Mouse (Mus musculus) adrenal gland, postnatal 36 days (tissue): Measurements from ENCODE around the gene Cstf1. TPM values are rescaled to one million over a fixed set of nuclear protein-coding genes. Genes with fewer than 3 reads are reported as not detected.

Experiments used
- DNase-seq, 2 experiments: peaks; one replicate each; pipeline ENCODE4 v3.0.0; 2021; ENCODE audit warnings: mixed read lengths in 1 of 2
- long read RNA-seq, 2 experiments: library from polyadenylated mRNA; stranded (forward); transcript quantifications; one replicate each; pipeline ENCODE4 v2.0.0; 2021; ENCODE audit warnings: borderline sequencing depth in 2 of 2
- total RNA-seq, 2 experiments: library from RNA; stranded (reverse); gene quantifications; 2 replicates each; pipeline ENCODE4 v1.2.3; 2021

Gene Cstf1
- total RNA-seq: 10 to 100 TPM; 32.4 to 35.2 TPM
- long read RNA-seq, experiment 1, transcript Cstf1-201 (6 exons, 3,451 nt): major isoform, 20 of 39 reads
- long read RNA-seq, experiment 1, partial matches to known transcripts: 4 of 39 reads
- long read RNA-seq, experiment 1, other reads (novel, unspliced or antisense): 15 of 39 reads
- long read RNA-seq, experiment 2, transcript Cstf1-201 (6 exons, 3,451 nt): major isoform, 9 of 17 reads
- long read RNA-seq, experiment 2, partial matches to known transcripts: 4 of 17 reads
- long read RNA-seq, experiment 2, other reads (novel, unspliced or antisense): 4 of 17 reads

DNA sequence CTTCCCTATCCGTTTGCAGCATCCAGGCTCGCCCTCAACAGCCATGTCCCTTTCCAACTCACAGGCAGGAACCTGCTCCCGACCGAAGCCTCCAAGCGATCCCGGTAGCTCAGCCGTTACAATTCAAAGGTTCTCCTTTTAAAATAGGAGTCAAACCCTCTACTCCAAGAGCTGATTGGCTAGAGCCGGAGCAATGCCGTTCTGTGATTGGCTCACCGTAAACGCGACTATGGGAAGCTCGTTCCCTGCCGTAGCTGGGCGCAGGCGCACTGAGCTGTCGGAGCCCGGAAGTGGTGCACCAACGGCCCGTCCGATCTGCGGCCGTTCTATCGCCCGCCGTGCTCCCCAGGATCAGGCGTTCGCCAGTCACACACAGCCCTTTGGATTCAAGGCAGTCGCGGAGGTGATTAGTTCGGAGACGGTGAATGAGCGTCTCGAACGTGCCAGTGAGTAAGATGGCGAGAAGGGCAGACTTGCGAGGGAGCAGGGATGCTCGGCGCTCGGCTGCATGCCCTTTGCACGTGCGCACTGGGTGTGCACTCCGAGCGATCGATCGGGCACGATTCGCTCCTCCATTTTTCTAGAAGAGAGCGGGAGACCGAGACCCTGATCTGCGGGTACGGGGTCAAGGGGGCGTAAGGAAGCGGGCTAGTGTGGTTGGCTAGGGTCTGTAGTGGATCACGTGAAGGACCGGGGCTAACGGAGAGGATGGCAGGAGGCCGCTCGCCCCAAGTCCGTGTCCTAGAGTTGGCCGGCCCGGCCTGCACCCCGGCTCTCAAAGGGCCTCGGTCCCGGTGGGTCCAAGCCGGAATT, at the start of gene Cstf1, which contains the start of gene Aurka:
Gene Cstf1, plus strand, starts transcription at position 271 of the 813 bp plus-strand sequence.
Gene Aurka, minus strand, starts transcription at position 125 of the 813 bp plus-strand sequence.
- peak; percentile 96 to 97 for DNase-seq

DNA sequence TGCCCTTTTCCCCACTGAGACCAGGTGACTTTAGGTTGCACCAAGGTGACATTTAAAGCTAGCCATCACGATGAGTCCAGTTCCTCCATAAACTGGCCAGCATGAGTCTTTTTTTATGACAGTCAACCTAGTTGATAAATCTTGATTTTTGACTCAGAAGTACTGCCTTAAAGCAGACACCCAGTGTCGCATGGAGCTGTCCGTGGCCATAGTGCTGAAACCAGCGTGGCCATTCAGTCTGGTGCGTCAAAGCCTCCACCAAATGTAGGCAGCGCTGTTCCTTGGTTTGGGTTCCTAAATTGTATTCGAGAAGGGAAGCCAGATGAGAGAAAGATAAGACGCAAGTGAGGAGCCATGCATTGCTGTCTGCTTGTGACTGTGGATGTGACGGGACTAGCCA, 49.6 kb upstream of the Cstf1 start:
- peak; percentile 89 for DNase-seq

DNA sequence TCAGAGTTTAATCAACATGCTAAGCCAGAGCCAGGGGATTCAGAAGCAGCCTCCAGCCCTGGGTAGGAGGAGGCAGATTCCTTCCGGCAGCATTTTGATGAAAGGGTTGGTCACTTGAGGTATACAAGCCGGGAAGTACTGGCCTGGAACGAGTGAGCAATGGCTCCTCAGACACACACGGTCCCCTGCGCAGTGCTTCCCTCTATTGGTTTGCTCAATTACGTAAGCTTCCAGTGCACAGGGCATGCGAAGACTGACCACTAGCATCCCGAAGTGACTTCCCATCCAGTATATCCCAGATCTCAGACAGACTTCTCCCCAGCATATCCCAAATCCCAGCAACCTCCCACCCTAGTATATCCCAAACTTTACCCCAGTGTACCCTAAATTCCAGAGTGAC, 42.2 kb upstream of the Cstf1 start:
- no peak for DNase-seq

DNA sequence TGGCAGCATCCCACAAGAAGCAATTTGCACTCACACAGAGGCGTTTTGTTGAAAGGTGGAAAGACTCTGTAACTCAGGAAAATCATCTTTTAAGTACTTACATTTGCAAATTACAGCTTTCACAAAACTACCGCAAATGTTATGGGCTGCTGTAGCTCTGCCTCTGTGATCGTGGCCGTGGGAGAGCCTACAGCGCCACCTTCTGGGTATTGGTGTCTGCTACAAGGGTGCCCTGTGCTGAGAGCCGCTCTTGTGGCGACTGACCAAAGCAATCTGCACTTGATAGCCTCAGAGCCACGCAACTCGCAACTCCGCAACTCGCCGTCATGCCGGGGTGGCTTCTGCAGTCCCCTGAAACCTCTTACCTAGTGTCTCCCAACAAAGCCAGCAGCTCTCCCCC, 41.3 kb upstream of the Cstf1 start:
- DNase-seq: peak; percentile 79 to 80

DNA sequence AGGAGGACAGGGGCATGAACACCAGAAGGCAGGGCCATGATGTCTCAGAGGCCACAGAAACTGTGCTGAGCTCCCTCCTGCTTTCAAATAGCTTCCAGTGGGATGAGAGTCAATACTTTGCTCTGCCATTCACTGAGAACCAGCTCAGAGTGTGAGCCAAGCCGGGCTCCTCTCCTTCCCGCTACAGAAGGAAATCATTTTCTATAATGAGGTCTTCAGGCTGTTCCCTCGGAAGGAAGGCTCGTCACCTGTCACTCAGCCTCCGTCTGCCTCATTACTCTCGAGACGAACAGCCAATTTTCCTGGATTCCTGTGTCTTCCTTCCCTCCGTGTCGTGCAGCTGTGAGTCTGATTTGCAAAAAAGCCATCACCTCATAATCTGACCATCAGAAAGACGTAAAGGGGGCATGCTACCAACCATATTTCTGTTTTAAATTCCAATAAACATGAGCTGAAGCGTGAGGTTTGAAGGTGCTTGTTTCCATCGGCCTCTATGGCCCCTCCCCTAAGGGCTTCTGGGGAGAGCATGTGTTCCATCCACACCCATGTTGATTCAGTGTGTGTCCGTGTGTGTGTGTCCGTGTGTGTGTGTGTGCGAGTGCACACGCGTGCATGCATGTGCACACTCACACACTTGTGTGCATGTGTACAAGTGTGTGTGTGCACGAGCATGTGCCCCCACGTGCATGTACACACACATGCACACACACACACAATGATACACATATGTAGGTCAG, 32.1 kb upstream of the Cstf1 start:
- DNase-seq: no peak

DNA sequence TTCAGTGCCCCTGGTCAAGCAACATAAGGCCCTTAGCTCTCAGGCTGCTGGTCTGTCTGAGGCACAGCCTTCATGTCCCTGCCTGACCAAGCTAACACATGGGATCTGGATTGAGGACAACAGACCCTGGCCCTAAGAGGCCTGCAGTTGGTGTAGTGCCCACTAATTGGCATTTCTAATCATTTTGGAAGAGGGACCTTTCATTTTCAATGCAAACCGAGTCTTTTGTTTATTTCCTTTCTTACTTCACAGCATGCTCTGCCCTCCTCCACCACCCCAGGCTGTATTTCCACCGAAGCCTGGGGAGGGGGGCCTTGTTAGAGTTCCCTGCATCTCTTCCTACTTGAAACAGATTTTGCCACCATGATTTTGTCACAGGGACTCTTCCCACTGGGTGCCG, 29.5 kb upstream of the Cstf1 start:
- DNase-seq: no peak

DNA sequence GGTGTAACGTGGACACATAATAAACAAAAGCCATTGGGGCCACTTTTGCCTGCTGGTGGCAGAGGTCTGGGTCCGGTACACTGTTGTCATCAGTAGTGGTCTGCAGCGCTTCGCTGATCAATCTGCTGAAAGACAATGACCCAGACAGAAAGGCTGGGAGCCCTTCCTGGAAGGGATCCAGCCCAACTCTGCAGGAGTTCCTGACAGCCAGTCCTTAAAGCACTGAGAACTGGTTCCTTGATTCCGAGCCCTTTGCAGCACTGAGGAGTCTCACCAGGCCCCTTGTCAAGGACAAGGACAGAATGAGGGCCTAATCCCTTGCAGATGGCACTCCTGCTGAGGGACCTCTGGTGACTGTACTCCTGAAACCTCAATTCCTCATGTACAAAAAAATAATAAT, 28.9 kb upstream of the Cstf1 start:
- DNase-seq: no peak

- peak in 1 of 2 experiments; percentile 29 for DNase-seq
Measured at GRCm38 (mm10) chr2:172343751-172344150, 26.7 kb upstream of the Cstf1 start.

DNA sequence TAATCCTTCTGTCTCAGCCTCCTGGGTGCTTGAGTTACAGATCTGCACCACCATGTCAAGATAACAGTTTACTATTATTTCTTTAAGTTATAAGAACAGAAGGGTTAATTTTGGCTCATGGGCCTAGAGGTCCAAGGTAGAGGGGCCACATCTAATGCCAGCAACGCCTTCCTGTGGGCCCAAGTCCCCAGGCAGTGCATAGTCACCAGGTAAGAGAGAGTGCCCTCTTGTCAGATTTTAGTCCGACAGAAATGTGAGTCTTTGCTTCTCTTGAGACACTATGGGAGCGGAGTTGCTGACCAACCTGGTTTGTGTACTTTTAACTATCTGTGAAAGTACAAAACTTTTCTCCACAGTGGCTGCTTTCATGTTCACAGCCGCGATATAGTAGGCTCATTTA, 25.8 kb upstream of the Cstf1 start:
- DNase-seq: no peak

- DNase-seq: peak; percentile 97 to 99
Measured at GRCm38 (mm10) chr2:172345258-172345738, 25.2 kb upstream of the Cstf1 start, which contains the start of gene Fam210b. Gene Fam210b, plus strand, starts transcription at chr2:172345565.

DNA sequence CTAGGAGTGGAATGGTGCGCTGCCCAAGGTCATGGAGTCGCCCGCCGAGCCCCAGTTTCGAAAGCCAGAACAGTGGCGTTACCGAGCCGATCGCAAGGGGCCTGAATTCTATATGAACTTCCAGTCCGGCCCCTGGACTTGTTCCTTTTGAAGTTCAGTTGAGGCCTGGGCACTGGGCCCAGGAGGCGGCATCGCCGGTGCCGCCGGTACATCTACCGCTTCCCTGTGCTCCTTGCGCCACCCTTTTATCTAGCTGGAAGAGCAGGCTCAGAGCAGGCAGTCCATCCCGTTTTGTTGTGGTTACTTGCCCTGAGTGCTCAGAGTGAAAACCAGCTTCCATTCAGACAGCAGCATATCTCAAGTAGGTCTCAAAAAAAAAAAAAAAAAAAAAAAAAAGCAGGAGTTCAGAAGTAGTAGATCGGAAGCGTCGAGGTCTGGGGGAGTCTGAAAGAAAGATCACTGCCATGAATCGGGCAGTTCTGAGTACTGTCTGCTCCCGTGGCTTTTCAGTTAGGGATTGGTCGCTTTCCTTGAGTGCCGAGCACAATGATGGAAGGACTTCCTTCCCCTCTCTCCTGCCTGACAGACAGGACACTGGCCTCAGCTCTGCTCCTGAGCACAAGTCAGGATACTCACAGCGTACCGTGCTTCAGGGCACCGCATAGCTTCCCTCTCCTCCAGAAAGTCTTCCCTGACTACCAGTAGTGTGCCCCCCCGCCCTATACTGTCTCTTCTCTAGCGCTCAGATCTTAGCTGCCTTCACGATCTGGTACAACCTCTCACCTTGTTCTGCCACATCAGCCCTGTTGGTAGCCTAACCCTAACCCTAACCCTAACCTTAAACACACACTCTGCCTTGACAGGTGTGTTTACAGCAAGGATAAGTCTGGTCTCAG, 24.2 kb upstream of the Cstf1 start:
- DNase-seq: peak; percentile 75 to 76

DNA sequence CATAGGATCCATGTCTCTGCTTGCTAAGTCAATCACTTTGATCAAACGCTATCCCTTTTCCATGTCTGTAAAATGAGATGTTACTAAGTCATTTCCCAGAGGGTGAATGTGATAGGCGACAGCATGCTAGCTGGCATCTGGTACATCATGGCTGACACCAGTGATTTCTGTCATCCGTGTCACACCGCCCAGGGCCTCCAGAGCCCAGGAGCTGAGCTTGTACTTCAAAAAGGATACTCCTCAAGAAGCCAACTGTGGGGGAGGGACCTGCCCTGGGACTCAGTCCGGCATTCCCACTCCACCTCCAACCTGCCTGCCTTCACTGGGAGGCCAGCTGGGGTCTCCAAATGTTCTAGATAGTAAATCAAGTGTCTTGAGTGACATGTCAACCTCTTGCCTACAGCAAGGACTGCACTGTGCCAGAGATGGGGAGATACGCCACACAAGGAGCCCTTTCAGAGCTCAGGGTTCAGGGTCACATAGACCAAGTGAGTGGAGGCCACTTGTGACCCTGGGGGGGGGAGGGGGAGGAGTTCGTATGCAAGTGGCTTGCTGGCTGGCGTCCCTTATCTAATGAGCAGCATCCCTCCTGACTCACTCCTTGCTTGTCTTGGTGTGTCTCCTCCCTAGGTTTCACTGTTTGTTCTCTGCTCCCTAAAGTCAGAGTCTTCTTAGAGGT, 23.4 kb upstream of the Cstf1 start:
- peak in 1 of 2 experiments; percentile 49 for DNase-seq

DNA sequence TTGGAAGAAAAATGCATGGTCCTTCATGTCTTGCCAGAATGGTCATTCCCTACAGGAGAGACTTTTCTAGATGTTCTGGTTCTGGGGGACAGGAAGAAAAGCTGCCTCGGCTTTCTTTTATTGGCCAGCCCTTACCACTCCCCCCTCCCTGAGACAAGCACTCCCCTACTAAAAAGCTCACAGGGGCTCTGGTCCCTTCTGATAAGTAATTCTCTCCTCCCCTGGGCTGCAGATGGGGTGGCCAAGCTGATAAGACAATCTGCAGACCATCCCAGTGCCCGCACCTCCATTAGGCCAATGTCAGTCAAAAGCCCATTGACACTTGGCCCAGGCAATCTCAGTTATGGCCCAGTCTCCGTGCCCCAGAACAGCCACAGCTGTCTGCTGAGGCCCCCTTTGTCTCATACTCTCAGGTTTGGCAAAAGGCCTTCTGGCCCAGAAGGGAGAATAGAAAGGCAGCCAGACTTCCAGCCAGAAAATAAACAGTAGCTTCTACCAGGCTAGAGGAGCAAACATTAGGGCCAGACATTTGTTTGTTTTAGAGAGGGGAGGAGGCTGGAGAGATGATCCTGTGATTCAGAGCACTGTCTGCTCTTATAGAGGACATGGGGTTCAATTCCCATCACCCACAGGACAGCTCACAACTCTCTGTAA, 22.1 kb upstream of the Cstf1 start:
- no peak for DNase-seq

DNA sequence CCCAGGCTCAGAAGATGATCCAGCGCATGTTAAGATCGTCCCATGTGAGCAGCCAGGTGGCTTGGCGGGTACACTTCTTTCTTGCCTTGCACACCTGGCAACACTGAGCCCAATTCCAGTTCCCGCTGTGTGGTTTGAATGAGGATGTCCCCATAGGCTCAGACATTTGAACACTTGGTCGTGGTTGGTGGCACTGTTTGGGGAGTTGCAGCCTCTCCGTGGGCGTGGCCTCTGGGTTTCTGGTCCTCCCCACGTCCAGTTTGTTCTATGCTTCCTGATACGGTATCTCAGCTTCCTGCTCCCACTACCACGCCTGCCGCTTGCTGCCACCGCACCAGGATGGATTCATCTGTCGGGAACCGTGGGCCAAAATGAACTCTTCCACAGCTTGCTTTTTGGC, 20.7 kb upstream of the Cstf1 start:
- DNase-seq: no peak

DNA sequence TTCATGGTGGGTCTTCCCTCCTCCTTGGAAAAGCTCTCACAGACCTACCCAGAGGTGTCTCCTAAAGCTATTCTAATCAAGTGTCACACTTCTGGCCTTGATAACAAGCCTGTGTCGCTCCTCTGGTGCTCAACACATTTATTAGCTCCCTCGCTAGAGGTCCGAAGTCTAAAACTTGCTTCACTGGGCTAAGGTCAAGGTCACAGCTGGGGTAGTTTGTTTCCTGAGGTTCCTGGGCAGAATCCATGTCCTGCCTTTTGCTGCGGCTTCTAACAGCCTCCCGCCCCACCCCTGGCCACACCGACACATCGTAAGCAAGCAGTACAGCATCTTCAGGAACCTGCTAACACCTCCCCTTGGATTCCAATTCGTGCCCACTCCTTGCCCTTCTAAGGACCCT, 19.7 kb upstream of the Cstf1 start:
- DNase-seq: no peak

- no peak for DNase-seq
Measured at GRCm38 (mm10) chr2:172353218-172353617, 17.3 kb upstream of the Cstf1 start.

DNA sequence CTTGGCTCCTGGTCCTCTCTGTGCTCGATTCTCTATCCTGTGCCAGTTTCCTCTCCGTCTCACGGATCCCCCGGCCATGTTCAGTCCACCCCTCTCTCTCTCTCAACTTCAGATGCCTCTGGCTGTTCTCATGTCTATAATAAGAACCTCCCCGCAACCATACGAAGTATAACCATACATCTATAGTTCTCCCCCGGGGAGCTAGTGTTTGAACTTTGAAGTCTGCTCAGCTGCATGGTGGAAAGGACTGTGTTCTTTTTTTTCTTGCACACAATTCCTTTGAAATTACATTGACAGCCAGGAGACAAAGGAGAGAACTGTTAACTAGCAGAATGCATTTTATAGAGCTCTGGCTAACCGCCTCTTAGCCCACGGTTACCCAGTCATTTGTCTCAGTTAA, 15.7 kb upstream of the Cstf1 start:
- no peak for DNase-seq

GRCm38 (mm10) chr2:172355833-172356232, 14.6 kb upstream of the Cstf1 start:
- no peak for DNase-seq

DNA sequence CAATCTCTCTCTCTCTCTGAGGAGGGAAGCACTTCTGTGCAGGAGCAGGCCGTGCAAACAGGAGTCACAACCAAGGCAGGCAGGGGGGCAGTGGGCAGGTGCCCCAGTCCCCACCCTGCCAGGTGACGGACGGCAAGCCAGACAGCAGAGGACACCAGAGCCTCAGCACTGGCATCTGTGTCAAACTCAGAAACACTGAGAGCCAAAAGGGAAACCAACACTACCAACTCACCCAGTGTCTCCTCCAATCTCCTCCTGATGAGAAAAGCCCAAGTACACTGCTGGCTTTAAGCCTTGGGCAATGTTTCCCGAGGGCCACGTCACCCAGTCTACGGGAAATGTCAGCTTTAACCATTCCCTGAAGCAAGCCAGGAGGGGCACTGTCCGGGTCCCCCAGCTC, 7.3 kb upstream of the Cstf1 start:
- no peak for DNase-seq

GRCm38 (mm10) chr2:172371258-172371657, 777 bp downstream of the Cstf1 start:
- DNase-seq: no peak
